Mouse (Mus musculus) bone marrow macrophage, adult 2 months (primary cell): ENCODE measurements around the gene 4933406M09Rik. TPM values are rescaled to one million over a fixed set of nuclear protein-coding genes. Genes with fewer than 3 reads are reported as not detected.
A peak's percentile ranks its signal among the peaks of the same experiment; 100 is the strongest.

ENCODE experiments used
- H3K27ac ChIP-seq: 2 replicates; pipeline ENCODE4 v1.5.1; 2012; ENCODE audit warnings: low read depth, low read length; ENCODE audit not compliant: insufficient read depth
- H3K4me1 ChIP-seq: 2 replicates; pipeline ENCODE4 v1.6.1; 2012; ENCODE audit warnings: low read length; ENCODE audit not compliant: control insufficient read depth, insufficient read depth
- H3K4me3 ChIP-seq: 2 replicates; pipeline ENCODE4 v1.5.1; 2012; ENCODE audit warnings: mild to moderate bottlenecking, low read length, moderate library complexity; ENCODE audit not compliant: insufficient read depth
- CTCF ChIP-seq: IDR thresholded peaks from 2 replicates; pipeline ENCODE4 v1.5.1; 2012; ENCODE audit warnings: low read depth, mild to moderate bottlenecking, low read length, moderate library complexity
- POLR2A ChIP-seq: IDR thresholded peaks from 2 replicates; pipeline ENCODE4 v1.6.1; 2012; ENCODE audit warnings: mild to moderate bottlenecking, low read depth, low read length, borderline replicate concordance
- polyA plus RNA-seq: library from polyadenylated mRNA; stranded (reverse); fragments of >200 nt; gene quantifications from 2 replicates; pipeline ENCODE4 v1.2.4, GENCODE M21; 2012; ENCODE audit not compliant: missing spikeins, insufficient read depth, insufficient read length

4933406M09Rik gene
- polyA plus RNA-seq, 1 experiment, result not detected

- Histone ChIP-seq H3K4me1 (peaks cover 13% of the 10 kb centered on the region), H3K27ac (no peak overlapping the region), H3K4me3 (no peak overlapping the region)
- TF ChIP-seq CTCF (no peak), POLR2A (no peak)
Measured at GRCm38 (mm10) chr1:134426289-134426688, 40.5 kb downstream of the 4933406M09Rik start.

- Histone ChIP-seq H3K4me3 (no peak overlapping the region), H3K27ac (no peak overlapping the region), H3K4me1 (no peaks in the 10 kb centered on the region)
- TF ChIP-seq POLR2A, result no peak
- TF ChIP-seq CTCF, result no peak
Measured at GRCm38 (mm10) chr1:134433002-134433401, 47.3 kb downstream of the 4933406M09Rik start.

GRCm38 (mm10) chr1:134433473-134433872, 47.7 kb downstream of the 4933406M09Rik start:
- Histone ChIP-seq H3K4me1 (no peaks in the 10 kb centered on the region), H3K4me3 (no peak overlapping the region), H3K27ac (no peak overlapping the region)
- TF ChIP-seq POLR2A (no peak), CTCF (no peak)

DNA sequence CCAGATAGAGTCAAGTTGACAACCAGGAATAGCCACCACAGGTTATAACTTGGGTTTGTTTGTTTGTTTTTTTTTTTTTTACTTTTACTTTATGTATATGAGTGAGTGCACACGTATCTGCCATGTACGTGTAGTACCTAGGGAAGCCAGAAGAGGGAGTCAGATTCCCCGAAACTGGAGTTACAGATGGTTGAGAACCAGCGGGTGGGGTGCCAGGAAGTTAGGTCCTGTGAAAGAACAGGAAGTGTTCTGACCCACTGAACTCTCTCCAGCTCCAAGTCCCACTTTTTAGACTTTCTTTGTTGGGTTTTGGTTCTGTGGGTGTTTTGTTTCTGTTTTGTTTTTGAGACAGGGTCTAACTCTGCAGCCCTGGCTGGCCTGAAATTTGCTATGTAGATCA, 49.7 kb downstream of the 4933406M09Rik start:
- TF ChIP-seq POLR2A, result no peak
- TF ChIP-seq CTCF, result 0 out of 2 replicates have a peak, but pooled peaks have one; percentile 23
- H3K27ac ChIP-seq, result no peak overlapping the region

GRCm38 (mm10) chr1:134440437-134440836, 54.7 kb downstream of the 4933406M09Rik start:
- TF ChIP-seq CTCF (no peak), POLR2A (no peak)
- Histone ChIP-seq H3K4me1 (no peaks in the 10 kb centered on the region), H3K27ac (no peak overlapping the region), H3K4me3 (no peak overlapping the region)

More for the DNA sequence above, 49.7 kb downstream of the 4933406M09Rik start:
- no peaks in the 10 kb centered on the region for H3K4me1 ChIP-seq
- no peak overlapping the region for H3K4me3 ChIP-seq

Other genes with a start within 250 kb of the 4933406M09Rik start
- not detected in 2 replicates for gene Chil1, start 203.8 kb upstream of the 4933406M09Rik start, polyA plus RNA-seq
- gene Mybph, start 192.5 kb upstream of the 4933406M09Rik start, polyA plus RNA-seq, result not detected in 2 replicates
- not detected in 2 replicates for gene Adora1, start 150.5 kb upstream of the 4933406M09Rik start, polyA plus RNA-seq
- not detected in 2 replicates for gene Myog, start 96.0 kb upstream of the 4933406M09Rik start, polyA plus RNA-seq
- 28.4 and 32.9 TPM in 2 replicates for gene Ppfia4, start 53.0 kb upstream of the 4933406M09Rik start, polyA plus RNA-seq
- 36.6 and 39.4 TPM in 2 replicates for gene Tmem183a, start 24.0 kb upstream of the 4933406M09Rik start, polyA plus RNA-seq
- gene Cyb5r1, start 19.6 kb downstream of the 4933406M09Rik start, polyA plus RNA-seq, result 74.6 and 81.3 TPM in 2 replicates
- 202 and 213 TPM in 2 replicates for gene Adipor1, start 29.4 kb downstream of the 4933406M09Rik start, polyA plus RNA-seq
- 3.8 and 5.0 TPM in 2 replicates for gene Klhl12, start 69.6 kb downstream of the 4933406M09Rik start, polyA plus RNA-seq
- 13.5 and 15.1 TPM in 2 replicates for gene Rabif, start 108.7 kb downstream of the 4933406M09Rik start, polyA plus RNA-seq
- not detected in 2 replicates for gene Mgat4e, start 163.7 kb downstream of the 4933406M09Rik start, polyA plus RNA-seq
- 11.0 and 12.9 TPM in 2 replicates for gene Kdm5b, start 174.2 kb downstream of the 4933406M09Rik start, polyA plus RNA-seq